Mouse (Mus musculus): ENCODE measurements around the gene St6galnac6. TPM values are rescaled to one million over a fixed set of nuclear protein-coding genes. Genes with fewer than 3 reads are reported as not detected.

The St6galnac6 gene
- total RNA-seq, 4 experiments from 2014 or later = 110 to 142 (median 119) TPM

DNA sequence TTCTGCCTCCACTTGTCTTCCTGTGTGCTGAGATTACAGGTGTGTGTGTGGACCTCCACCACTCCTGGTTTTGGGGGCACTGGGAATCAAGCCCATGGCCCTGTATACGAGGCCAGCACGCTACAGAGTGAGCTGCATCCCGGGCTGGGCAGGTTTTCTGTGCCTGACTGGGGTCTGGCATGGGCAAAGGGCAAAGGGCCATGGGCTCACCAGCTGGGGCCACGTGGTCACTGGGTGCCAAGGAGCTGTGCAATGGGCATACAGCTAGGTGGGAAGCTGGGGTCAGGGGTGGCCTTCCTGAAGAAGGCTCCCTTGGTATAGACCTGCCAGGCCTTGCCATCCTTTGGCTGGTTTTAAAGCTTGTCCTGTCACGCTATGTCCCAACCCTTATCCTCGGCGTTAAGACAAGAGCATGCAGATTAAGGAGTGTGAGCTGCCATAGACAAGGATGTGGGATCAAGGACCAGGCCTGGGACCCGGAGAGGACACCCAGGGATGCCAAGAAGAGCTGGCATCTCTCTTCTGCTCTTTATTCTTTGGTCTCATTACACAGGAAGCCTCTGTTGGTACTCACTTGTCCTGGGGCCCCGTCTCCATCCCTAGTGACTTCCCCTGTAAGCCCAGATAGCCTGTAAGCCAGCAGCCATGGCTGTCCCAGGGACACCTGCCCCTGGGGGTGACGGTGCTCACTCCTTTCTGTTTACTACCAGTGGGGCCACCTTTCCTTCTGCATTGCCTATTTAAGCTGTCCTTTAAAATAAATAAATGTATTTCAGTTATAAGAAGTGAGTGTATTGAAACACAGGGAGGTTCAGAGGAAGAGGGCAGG, 35.0 kb downstream of the St6galnac6 start:
- no peak for DNase-seq (ENCODE audit: low spot score in 2 of 2)

DNA sequence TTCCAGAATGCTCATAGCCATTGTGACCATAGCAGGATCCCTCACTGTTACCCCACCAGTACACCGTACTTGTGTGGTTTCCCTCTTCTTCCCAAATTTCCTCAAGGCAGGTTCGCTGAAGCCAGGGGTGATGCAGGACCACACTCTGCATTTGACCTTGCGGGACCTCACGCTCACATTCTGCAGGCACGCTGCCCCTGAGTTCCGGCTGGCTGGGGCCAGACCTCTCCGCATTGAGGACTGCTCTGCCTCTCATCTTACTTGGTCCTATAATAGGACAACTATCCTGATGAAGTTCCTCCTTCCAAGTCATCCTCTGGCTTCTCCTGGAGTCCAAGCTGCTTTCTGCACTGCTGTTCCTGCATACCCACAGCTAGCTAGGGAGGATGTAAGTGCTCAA, 37.1 kb downstream of the St6galnac6 start:
- no peak for DNase-seq (ENCODE audit: low spot score in 2 of 2)

GRCm38 (mm10) chr2:32637778-32638281, 38.3 kb downstream of the St6galnac6 start:
- no peak for DNase-seq (ENCODE audit: low spot score in 2 of 2)

GRCm38 (mm10) chr2:32639632-32640031, 40.1 kb downstream of the St6galnac6 start:
- no peak for DNase-seq (ENCODE audit: low spot score in 2 of 2)

GRCm38 (mm10) chr2:32640550-32641051, 41.1 kb downstream of the St6galnac6 start:
- DNase-seq (ENCODE audit: low spot score in 2 of 2) = no peak

GRCm38 (mm10) chr2:32641810-32642209, 42.3 kb downstream of the St6galnac6 start:
- no peak for DNase-seq (ENCODE audit: low spot score in 2 of 2)

DNA sequence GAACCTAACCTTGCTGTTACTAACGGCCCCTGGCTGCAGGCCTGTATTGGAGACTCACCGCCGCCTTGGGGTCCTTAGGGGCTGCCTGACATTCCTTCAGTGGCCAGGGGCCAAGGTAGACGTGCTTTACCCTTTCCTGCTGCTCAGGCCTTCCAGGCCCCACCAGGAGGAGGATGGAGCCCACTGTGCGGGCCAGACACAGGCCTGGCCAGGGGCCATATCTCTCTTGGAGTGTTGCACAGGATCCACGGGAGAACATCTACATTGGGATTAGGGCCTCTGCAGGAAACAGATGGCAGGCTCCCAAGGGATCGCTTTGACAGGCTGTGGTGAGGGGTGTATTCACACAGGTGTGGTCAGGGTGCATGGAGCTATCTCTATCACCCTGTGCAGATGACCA, 43.3 kb downstream of the St6galnac6 start:
- DNase-seq (ENCODE audit: low spot score in 2 of 2) = no peak

DNA sequence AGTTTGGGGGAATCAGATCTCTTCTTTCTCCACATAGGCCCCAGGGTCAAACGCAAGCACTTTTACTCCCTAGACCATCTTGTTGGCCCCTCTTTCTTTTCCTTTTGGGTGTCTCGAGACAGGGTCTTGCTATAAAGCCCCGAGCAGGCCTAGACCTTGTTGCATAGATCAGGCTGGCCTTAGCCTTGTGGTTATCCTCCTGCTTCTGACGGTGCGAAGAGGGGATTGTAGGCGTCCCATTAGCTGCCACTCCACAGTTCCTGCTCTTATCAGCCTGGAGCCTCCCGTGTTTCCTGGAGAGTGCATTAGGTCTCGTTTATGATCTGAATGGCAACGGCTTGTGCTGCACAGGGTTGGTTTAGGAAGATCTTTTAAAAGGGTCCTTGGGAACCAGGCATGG, 44.6 kb downstream of the St6galnac6 start:
- DNase-seq (ENCODE audit: low spot score in 2 of 2) = no peak

- no peak for DNase-seq (ENCODE audit: low spot score in 2 of 2)
Measured at GRCm38 (mm10) chr2:32644799-32645475, 45.4 kb downstream of the St6galnac6 start.

- no peak for DNase-seq (ENCODE audit: low spot score in 2 of 2)
Measured at GRCm38 (mm10) chr2:32645647-32646046, 46.1 kb downstream of the St6galnac6 start.

GRCm38 (mm10) chr2:32646379-32647056, 47.0 kb downstream of the St6galnac6 start, which contains the start of gene Eng:
Eng (plus strand) TSS chr2:32646595.
- no peak for DNase-seq (ENCODE audit: low spot score in 2 of 2)

DNA sequence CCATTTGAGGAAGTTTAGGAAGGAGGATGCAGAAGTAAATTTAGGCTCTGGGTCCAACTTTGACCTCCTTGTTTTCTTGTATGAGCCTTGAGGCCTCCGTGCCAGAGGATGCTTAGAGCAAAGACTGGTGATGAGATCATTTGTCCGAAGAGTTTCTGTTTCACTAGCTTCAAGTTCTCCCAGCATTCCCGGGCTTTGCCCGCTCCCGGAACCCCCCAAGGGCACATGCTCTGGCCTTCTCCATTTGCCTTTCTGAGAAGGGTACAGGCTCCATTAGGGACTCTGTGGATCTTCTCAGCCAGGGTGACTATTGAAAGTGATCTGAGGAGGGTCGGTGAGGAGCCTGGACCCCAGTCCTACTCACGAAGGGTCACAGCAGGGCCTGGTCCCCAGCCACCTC, 47.9 kb downstream of the St6galnac6 start:
- DNase-seq (ENCODE audit: low spot score in 2 of 2) = no peak

GRCm38 (mm10) chr2:32653764-32654163, 54.3 kb downstream of the St6galnac6 start:
- no peak for DNase-seq (ENCODE audit: low spot score in 2 of 2)

GRCm38 (mm10) chr2:32654743-32655393, 55.4 kb downstream of the St6galnac6 start:
- DNase-seq (ENCODE audit: low spot score in 2 of 2) = no peak

- DNase-seq (ENCODE audit: low spot score in 2 of 2) = no peak
Measured at GRCm38 (mm10) chr2:32655394-32655744, 55.9 kb downstream of the St6galnac6 start.

GRCm38 (mm10) chr2:32655826-32656225, 56.3 kb downstream of the St6galnac6 start:
- DNase-seq (ENCODE audit: low spot score in 2 of 2) = no peak

DNA sequence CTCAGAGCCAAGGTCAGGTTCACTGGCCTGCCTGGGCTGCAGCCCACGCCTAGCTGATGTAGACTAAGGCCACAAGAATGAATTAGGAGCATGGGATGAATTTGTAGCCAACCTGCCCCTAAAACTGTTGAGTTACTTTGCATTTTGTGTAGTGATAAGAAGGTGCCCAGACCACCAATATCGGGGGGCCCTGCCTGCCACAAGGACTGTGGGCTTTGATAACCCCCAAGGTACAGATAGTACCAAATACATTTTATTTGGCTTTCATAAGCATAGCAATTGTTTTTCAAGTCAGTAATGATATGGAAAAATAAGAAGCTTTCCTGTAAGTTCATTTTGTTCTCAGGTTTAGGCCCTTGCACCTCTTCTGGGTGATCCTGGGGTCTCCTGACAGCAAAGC, 59.4 kb downstream of the St6galnac6 start:
- no peak for DNase-seq (ENCODE audit: low spot score in 2 of 2)

- no peak for DNase-seq (ENCODE audit: low spot score in 2 of 2)
Measured at GRCm38 (mm10) chr2:32661509-32662107, 62.1 kb downstream of the St6galnac6 start.

- DNase-seq (ENCODE audit: low spot score in 2 of 2) = no peak
Measured at GRCm38 (mm10) chr2:32662291-32662690, 62.8 kb downstream of the St6galnac6 start.

- no peak for DNase-seq (ENCODE audit: low spot score in 2 of 2)
Measured at GRCm38 (mm10) chr2:32665345-32665744, 65.8 kb downstream of the St6galnac6 start.

DNA sequence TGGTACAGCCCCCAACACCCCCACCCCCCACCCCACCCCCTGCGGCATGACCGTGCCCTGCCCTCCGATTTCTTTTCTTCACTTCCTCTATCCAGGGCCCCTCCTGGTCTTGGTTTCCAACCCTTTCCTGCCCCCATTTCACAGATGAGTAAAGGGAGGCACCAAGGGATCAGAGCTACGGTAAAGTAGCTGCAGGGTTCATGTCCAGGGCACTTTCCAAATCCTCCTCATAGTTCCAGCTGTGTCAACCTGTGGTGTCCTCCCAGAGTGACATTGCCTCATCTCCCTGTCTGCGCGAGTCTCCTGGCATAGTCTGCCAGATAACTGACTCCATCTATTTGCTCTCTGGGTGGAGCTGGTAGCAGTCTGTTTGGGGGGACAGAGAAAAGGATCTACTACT, 66.3 kb downstream of the St6galnac6 start:
- no peak for DNase-seq (ENCODE audit: low spot score in 2 of 2)

All from left cerebral cortex, adult 8-10 months (tissue).